Mouse (Mus musculus) gastrocnemius, adult 18-20 months (tissue): ENCODE data around the gene Tnp2. TPM values are rescaled to one million over a fixed set of nuclear protein-coding genes. Genes with fewer than 3 reads are reported as not detected.

Source experiments
- DNase-seq: peaks from one replicate; pipeline ENCODE4 v3.0.0; 2021; ENCODE audit warnings: low spot score
- total RNA-seq, 2 experiments: library from RNA; stranded (reverse); gene quantifications; 2 replicates each; pipeline ENCODE4 v1.2.3; 2021

Gene Tnp2
- total RNA-seq, 2 experiments from 2014 or later = not detected

DNA sequence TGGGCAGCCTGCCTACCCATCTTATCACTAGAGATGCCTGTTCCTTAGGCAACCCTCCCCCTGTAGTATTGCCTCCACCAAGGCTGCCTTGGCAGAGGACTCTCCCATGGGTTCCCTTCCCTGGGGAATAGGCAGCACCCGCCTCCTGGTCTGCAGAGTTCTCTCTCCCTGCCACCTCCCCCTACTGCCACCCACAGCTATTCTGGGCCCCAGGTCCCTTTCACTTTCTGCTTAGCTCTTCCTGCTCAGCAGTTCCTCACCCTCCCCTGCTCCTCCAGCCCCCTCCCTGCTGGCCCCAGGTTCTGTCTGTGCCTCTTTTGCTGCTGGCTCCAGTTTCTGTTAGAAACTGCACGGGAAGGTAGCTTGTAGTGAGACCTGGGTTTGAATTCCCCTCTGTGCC lies 18.8 kb downstream of the Tnp2 start:
- DNase-seq = no peak

- no peak for DNase-seq
These were observed 19.6 kb downstream of the Tnp2 start for GRCm38 (mm10) chr16:10768821-10769220.

DNA sequence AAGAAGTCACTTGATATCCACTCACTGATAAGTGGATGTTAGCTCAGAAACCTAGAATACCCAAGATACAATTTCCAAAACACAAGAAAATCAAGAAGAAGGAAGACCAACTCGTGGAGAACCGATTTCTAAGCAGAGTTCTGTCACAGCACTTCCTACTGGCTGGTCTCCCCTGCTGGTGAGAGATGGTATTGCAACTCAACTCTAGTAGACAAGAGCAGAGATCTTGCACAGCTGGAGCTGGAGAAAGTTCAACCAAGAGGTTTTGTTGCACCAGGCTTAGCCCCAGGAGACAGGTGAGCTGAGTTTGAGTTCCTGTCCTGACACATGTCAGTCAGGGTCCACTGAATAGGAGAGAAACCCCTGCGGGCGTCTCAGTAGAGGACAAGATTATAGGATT lies 21.3 kb downstream of the Tnp2 start:
- peak; percentile 72 for DNase-seq

DNA sequence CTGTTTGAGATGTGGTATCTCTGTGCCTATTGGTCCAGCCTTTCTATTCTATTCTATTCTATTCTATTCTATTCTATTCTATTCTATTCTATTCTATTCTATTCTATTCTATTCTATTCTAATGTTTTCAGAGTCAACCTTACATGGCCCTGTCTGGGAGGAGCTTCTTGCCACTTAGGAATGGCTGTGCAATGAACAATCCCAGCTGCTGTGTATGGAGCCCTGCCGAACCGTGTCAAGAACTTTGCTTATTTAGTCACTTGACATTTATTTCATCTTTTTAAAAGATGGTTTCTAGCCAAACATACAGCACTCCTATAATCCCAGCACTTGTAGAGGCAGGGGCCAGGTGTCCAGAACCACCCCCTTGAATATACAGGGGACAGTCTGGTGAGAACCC lies 24.1 kb downstream of the Tnp2 start:
- no peak for DNase-seq

GRCm38 (mm10) chr16:10763540-10764264 lies 24.8 kb downstream of the Tnp2 start:
- DNase-seq = no peak

DNA sequence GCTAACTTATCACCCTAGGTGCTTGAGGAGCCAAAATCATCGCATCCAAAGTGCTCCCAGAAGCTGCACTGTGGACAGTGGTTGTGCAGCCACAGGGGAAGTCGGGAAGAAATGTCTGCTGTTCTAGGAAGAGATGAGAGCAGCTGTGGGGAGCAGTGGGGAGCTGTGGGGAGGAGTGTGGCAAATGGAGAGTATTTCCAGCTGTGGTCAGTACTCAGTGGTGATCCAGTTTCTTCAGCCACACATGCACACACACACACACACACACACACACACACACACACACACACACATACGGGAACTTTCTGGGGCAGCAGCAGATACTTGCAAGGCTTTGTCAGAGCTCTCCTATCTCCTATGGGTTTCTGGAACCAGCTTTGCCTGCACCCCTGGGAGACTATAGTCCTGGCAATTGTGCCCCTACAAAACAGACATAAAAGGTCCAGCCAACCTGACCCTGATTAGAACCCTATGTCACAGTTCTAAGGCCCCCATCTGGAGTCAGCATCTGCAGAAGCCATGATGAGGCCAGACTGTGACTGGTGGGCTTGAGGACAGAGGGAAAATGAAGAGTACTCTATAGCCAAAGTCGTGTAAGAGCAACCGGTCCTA lies 25.8 kb downstream of the Tnp2 start:
- no peak for DNase-seq

- peak; percentile 40 for DNase-seq
These were observed 27.3 kb downstream of the Tnp2 start for GRCm38 (mm10) chr16:10761182-10761581.

- DNase-seq = no peak
These were observed 32.3 kb downstream of the Tnp2 start for GRCm38 (mm10) chr16:10756168-10756567.

DNA sequence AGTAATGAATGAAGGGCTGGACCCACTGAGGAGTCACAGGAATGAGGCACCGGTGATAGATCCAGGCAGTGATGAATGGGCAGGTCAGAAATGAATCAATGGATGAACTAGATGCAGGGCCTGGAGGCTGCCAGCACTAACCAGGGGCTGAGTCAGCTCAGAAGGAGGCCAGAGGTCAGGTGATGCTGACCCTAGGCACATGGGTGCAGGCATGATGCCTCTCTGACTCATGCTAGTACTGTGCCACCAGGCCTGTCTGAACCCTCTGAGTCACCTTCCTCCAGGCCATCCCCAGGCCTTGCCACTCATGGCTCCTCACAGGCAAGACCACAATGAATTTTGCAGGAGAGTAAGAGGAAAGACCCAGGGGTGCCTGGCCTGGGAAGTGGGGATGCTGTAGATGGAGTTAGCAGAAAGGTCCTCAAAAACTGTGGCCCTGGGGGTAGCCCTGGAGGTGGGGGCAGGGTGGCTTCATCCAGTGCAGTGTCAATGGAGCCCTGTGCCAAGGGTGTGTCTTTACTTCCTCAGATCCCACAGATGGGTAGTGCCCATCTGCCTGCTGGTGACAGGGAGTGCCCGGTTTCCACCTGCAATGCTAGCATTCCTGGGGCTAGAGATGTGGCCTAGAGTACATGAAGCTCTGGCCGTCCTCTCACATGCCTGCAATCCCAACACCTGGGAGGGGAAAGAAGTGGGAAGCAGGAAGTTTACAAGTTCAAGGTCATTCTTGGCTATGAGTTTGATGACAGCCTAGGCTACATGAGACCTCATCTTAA lies 33.8 kb downstream of the Tnp2 start:
- DNase-seq = no peak

DNA sequence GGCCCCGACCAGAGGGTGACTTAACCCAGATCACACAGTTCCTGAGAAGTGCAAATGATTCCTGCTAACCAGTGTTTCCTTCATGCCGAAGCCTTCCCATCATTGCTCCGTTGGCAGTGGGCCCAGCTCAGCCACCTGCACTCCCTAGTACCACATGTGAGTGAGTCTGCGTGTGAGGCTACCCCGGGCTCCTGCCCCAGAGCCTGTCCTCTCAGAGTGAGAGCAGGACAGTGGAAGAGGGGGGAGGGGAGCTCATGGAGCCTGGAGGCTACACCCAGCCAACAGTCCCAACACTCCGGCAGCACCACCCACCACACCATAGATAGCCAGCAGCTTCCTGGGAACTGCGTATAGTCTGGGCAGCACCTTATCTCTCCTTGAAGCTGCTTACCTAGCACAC lies 38.6 kb downstream of the Tnp2 start:
- no peak for DNase-seq

- DNase-seq = no peak
These were observed 39.2 kb downstream of the Tnp2 start for GRCm38 (mm10) chr16:10749226-10749625.

DNA sequence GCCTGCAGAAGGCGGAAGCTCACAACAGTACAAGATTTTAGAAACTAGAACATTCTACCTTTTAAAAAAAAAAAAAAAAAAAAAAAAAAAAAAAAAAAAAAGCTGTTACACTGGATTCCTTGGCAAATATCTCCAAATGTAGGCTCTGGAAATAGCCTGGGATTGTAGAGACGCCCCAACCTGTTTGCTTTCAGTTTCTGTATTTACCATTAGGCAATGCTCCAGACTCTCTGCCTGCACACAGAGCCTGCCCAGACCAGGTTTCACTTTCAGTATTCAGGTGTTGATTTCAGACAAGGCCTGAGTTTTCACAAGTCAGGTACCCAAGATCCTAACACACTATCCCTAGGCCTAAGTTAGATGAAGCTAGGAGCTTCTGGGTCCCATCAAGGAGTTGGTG lies 47.4 kb downstream of the Tnp2 start:
- no peak for DNase-seq

GRCm38 (mm10) chr16:10739854-10740398 lies 48.5 kb downstream of the Tnp2 start:
- DNase-seq = peak; percentile 48

DNA sequence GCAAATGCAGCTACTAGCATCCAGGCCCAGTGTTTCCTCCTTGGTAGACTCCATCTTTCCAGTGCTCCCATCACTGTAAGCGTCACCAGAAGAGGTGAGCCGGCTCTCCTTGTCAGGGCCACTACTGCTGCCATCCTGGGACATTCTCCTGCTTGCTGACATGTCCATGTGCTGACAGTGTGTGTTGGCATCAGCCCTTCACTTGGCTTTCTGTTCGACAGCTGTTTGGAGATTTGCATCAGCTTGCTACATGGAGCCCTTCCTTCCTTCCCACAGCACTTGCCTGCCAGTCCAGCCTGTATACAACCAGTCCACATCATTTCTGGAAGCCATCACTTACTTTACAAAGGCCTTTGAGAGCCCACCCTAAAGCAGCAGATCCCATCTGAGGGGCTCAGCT lies 49.6 kb downstream of the Tnp2 start:
- peak; percentile 41 for DNase-seq

Other genes starting within 250 kb of the Tnp2 start
- 10 to 100 TPM; 48.8 to 50.3 TPM for gene Dexi, start 245.6 kb downstream of the Tnp2 start, total RNA-seq
- gene Clec16a, start 243.3 kb downstream of the Tnp2 start, total RNA-seq = 10 to 100 TPM; 64.0 to 67.3 TPM
- under 1 TPM; 0.21 to 0.52 TPM for gene Socs1, start 3.1 kb downstream of the Tnp2 start, total RNA-seq
- not detected for gene Prm3, start 2.3 kb upstream of the Tnp2 start, total RNA-seq
- not detected for gene Prm2, start 7.5 kb upstream of the Tnp2 start, total RNA-seq
- not detected for gene Prm1, start 17.2 kb upstream of the Tnp2 start, total RNA-seq
- not detected for gene Gm11172, start 24.3 kb upstream of the Tnp2 start, total RNA-seq
- gene Rmi2, start 46.4 kb upstream of the Tnp2 start, total RNA-seq = 1 to 10 TPM in 1 of 2 experiments, under 1 TPM in 1; 0.95 to 1.5 TPM